Mouse (Mus musculus) E14TG2a.4 (cell line): ENCODE data around the gene Dnajc3.

Experiments used
- H3K27me3 ChIP-seq: 2 replicates; pipeline ENCODE4 v1.6.1; 2014; ENCODE audit warnings: low read length, control low read depth; ENCODE audit not compliant: insufficient read depth
- H3K36me3 ChIP-seq: 2 replicates; pipeline ENCODE4 v1.6.1; 2014; ENCODE audit warnings: low read length, control low read depth; ENCODE audit not compliant: insufficient read depth
- H3K4me1 ChIP-seq: replicated peaks from 2 replicates; pipeline ENCODE4 v1.6.1; 2014; ENCODE audit warnings: low read depth, low read length, control low read depth
- H3K4me3 ChIP-seq: replicated peaks from 2 replicates; pipeline ENCODE4 v1.5.1; 2014; ENCODE audit warnings: mild to moderate bottlenecking, low read length
- H3K9me3 ChIP-seq: 2 replicates; pipeline ENCODE4 v1.6.1; 2014; ENCODE audit warnings: low read length, control low read depth
- CTCF ChIP-seq: conservative IDR thresholded peaks from 2 replicates; pipeline ENCODE4 v1.5.1; 2014; ENCODE audit warnings: low read length
- NANOG ChIP-seq: IDR thresholded peaks from 2 replicates; pipeline ENCODE4 v1.6.1; 2014; ENCODE audit warnings: borderline replicate concordance, low read length, mixed read lengths
- POU5F1 ChIP-seq: IDR thresholded peaks from 2 replicates; pipeline ENCODE4 v1.6.1; 2014; ENCODE audit warnings: low read length, borderline replicate concordance

Gene Dnajc3

GRCm38 (mm10) chr14:118983396-118983795 lies 45.6 kb downstream of the Dnajc3 start:
- TF ChIP-seq CTCF, result no peak
- no peak for TF ChIP-seq NANOG
- TF ChIP-seq POU5F1, result no peak
- no peaks in the 10 kb centered on the region for H3K27me3 ChIP-seq
- peaks cover 11% of the 10 kb centered on the region; the same call in 1 of the 2 replicates for H3K36me3 ChIP-seq
- H3K9me3 ChIP-seq, result no peaks in the 10 kb centered on the region
- peaks cover 40% of the 10 kb centered on the region for H3K4me1 ChIP-seq
- H3K4me3 ChIP-seq, result no peak overlapping the region

- no peaks in the 10 kb centered on the region for H3K27me3 ChIP-seq
- H3K9me3 ChIP-seq, result no peaks in the 10 kb centered on the region
- TF ChIP-seq POU5F1 (no peak), CTCF (no peak), NANOG (no peak)
- H3K36me3 ChIP-seq, result peaks cover 11% of the 10 kb centered on the region; the same call in 1 of the 2 replicates
- H3K4me3 ChIP-seq, result no peak overlapping the region
- peaks cover 33% of the 10 kb centered on the region for H3K4me1 ChIP-seq
Observed at GRCm38 (mm10) chr14:118984161-118984560, 46.4 kb downstream of the Dnajc3 start.

- TF ChIP-seq NANOG, result no peak
- no peak for TF ChIP-seq POU5F1
- peak; percentile 94 for TF ChIP-seq CTCF
- no peaks in the 10 kb centered on the region for H3K9me3 ChIP-seq
- peaks cover 14% of the 10 kb centered on the region; the same call in 1 of the 2 replicates for H3K4me1 ChIP-seq
- H3K36me3 ChIP-seq, result no peaks in the 10 kb centered on the region
- no peaks in the 10 kb centered on the region for H3K27me3 ChIP-seq
- no peak overlapping the region for H3K4me3 ChIP-seq
Observed at GRCm38 (mm10) chr14:118986653-118987522, 49.1 kb downstream of the Dnajc3 start.

- H3K27me3 ChIP-seq, result no peaks in the 10 kb centered on the region
- peaks cover 11% of the 10 kb centered on the region; the same call in 1 of the 2 replicates for H3K4me1 ChIP-seq
- no peak overlapping the region for H3K4me3 ChIP-seq
- no peak for TF ChIP-seq NANOG
- no peak for TF ChIP-seq POU5F1
- TF ChIP-seq CTCF, result no peak
- H3K36me3 ChIP-seq, result no peaks in the 10 kb centered on the region
- no peaks in the 10 kb centered on the region for H3K9me3 ChIP-seq
Observed at GRCm38 (mm10) chr14:118987523-118988496, 50.0 kb downstream of the Dnajc3 start.

GRCm38 (mm10) chr14:118995226-118995925 lies 57.6 kb downstream of the Dnajc3 start:
- H3K27me3 ChIP-seq, result no peaks in the 10 kb centered on the region
- no peaks in the 10 kb centered on the region for H3K9me3 ChIP-seq
- H3K4me3 ChIP-seq, result no peak overlapping the region
- H3K4me1 ChIP-seq, result peaks cover 8% of the 10 kb centered on the region
- TF ChIP-seq CTCF, result no peak
- TF ChIP-seq POU5F1, result no peak
- TF ChIP-seq NANOG, result no peak
- no peaks in the 10 kb centered on the region for H3K36me3 ChIP-seq

- TF ChIP-seq POU5F1 (no peak), CTCF (peak; percentile 30)
- H3K4me3 ChIP-seq, result no peak overlapping the region
- no peaks in the 10 kb centered on the region for H3K27me3 ChIP-seq
- no peaks in the 10 kb centered on the region for H3K36me3 ChIP-seq
- peaks cover 16% of the 10 kb centered on the region for H3K4me1 ChIP-seq
- no peaks in the 10 kb centered on the region for H3K9me3 ChIP-seq
Observed at GRCm38 (mm10) chr14:119003320-119003719, 65.5 kb downstream of the Dnajc3 start.

GRCm38 (mm10) chr14:119005834-119006233 lies 68.1 kb downstream of the Dnajc3 start:
- peak overlapping the region; percentile 77 for H3K4me3 ChIP-seq
- TF ChIP-seq POU5F1 (no peak), CTCF (no peak), NANOG (no peak)
- H3K9me3 ChIP-seq, result no peaks in the 10 kb centered on the region
- H3K36me3 ChIP-seq, result no peaks in the 10 kb centered on the region
- H3K4me1 ChIP-seq, result peaks cover 27% of the 10 kb centered on the region
- H3K27me3 ChIP-seq, result no peaks in the 10 kb centered on the region
